Mouse (Mus musculus) midbrain, postnatal 0 days (tissue): ENCODE results near the gene Cep126. TPM values are rescaled to one million over a fixed set of nuclear protein-coding genes. Genes with fewer than 3 reads are reported as not detected.
A peak's percentile ranks its signal among the peaks of the same experiment; 100 is the strongest.

Experiments used
- ATAC-seq: fragments of 200-750 bp; cut with Nextera tagmentation; 2 replicates; pipeline ENCODE4 v1.8.0; 2017; ENCODE audit warnings: moderate number of reproducible peaks, mild to moderate bottlenecking, moderate TSS enrichment, moderate library complexity; ENCODE audit not compliant: low FRiP score
- DNase-seq: peaks from one replicate; pipeline ENCODE4 v3.0.0-alpha.2; 2015; ENCODE audit warnings: low spot score
- H3K27ac ChIP-seq: fragments of 300-500 bp; sonication (generic); 2 replicates; pipeline ENCODE4 v1.5.1; 2014; ENCODE audit warnings: low read depth, mild to moderate bottlenecking, low read length, mixed read lengths
- H3K27me3 ChIP-seq: fragments of 300-500 bp; sonication (generic); 2 replicates; pipeline ENCODE4 v1.6.1; 2014; ENCODE audit warnings: low read length, control low read depth, mixed read lengths; ENCODE audit not compliant: insufficient read depth
- H3K36me3 ChIP-seq: fragments of 300-500 bp; sonication (generic); 2 replicates; pipeline ENCODE4 v1.6.1; 2014; ENCODE audit warnings: low read length, control low read depth, mixed read lengths; ENCODE audit not compliant: insufficient read depth
- H3K4me1 ChIP-seq: fragments of 300-500 bp; sonication (generic); 2 replicates; pipeline ENCODE4 v1.6.1; 2014; ENCODE audit warnings: mild to moderate bottlenecking, control low read depth, antibody characterized with exemption, low read length, mixed read lengths; ENCODE audit not compliant: insufficient read depth
- H3K4me2 ChIP-seq: fragments of 300-500 bp; sonication (generic); 2 replicates; pipeline ENCODE4 v1.6.1; 2014; ENCODE audit warnings: low read depth, mild to moderate bottlenecking, low read length, mixed read lengths; ENCODE audit not compliant: poor library complexity, severe bottlenecking
- H3K4me3 ChIP-seq: fragments of 300-500 bp; sonication (generic); 2 replicates; pipeline ENCODE4 v1.5.1; 2014; ENCODE audit warnings: low read depth, mild to moderate bottlenecking, low read length, moderate library complexity
- H3K9ac ChIP-seq: fragments of 300-500 bp; sonication (generic); replicated peaks from 2 replicates; pipeline ENCODE4 v1.6.1; 2014; ENCODE audit warnings: mild to moderate bottlenecking, low read length, moderate library complexity, mixed read lengths; ENCODE audit not compliant: poor library complexity, severe bottlenecking
- H3K9me3 ChIP-seq: fragments of 300-500 bp; sonication (generic); 2 replicates; pipeline ENCODE4 v1.6.1; 2016; ENCODE audit warnings: low read length, control low read depth
- CTCF ChIP-seq: IDR thresholded peaks from 2 replicates; pipeline ENCODE4 v1.5.1; 2016; ENCODE audit warnings: antibody characterized with exemption, mild to moderate bottlenecking
- WGBS: fragments of 180-500 bp; shearing (Covaris S2); extraction: QIAGEN DNeasy Blood & Tissue Kit; methylation state at CpG from one replicate; pipeline ENCODE4 v1.1.7; 2014; 5-methylcytosine and 5-hydroxymethylcytosine counted together
- polyA plus RNA-seq: library from polyadenylated mRNA; unstranded; fragments of >200 nt; fragmentation: Nextera tagmentation; extraction: Ambion mirVana; gene quantifications from 2 replicates; pipeline ENCODE4 v1.2.1, GENCODE M21; 2015
- total RNA-seq: library from RNA; depleted of rRNA; stranded (reverse); fragments of >200 nt; gene quantifications from 2 replicates; pipeline ENCODE4 v1.2.3, GENCODE M21; 2014

The Cep126 gene
- total and polyA plus RNA-seq, 2 experiments from 2014 or later: 2.6 to 5.4 TPM

- H3K4me3 ChIP-seq: no peak overlapping the region
- DNase-seq (peak; percentile 9), ATAC-seq (no peak)
- H3K27me3 ChIP-seq: no peaks in the 10 kb centered on the region
- no peak overlapping the region for H3K9ac ChIP-seq
- no peak overlapping the region for H3K4me2 ChIP-seq
- H3K36me3 ChIP-seq: no peaks in the 10 kb centered on the region
- H3K27ac ChIP-seq: no peak overlapping the region
- no peaks in the 10 kb centered on the region for H3K9me3 ChIP-seq
- WGBS: 87% methylated on average over 8 of the region's 8 CpGs
- TF ChIP-seq CTCF: no peak
- H3K4me1 ChIP-seq: no peaks in the 10 kb centered on the region
These were observed 10.6 kb downstream of the Cep126 start for GRCm38 (mm10) chr9:8123495-8123894.

- no peak for DNase-seq
- H3K27ac ChIP-seq: no peak overlapping the region
- no peaks in the 10 kb centered on the region for H3K4me1 ChIP-seq
- no peaks in the 10 kb centered on the region for H3K27me3 ChIP-seq
- no peak overlapping the region for H3K4me3 ChIP-seq
- 97% methylated on average over 5 of the region's 5 CpGs for WGBS
- H3K4me2 ChIP-seq: no peak overlapping the region
- ATAC-seq: no peak
- H3K9ac ChIP-seq: no peak overlapping the region
- no peaks in the 10 kb centered on the region for H3K36me3 ChIP-seq
- H3K9me3 ChIP-seq: no peaks in the 10 kb centered on the region
- no peak for TF ChIP-seq CTCF
These were observed 19.6 kb downstream of the Cep126 start for GRCm38 (mm10) chr9:8114516-8114915.

DNA sequence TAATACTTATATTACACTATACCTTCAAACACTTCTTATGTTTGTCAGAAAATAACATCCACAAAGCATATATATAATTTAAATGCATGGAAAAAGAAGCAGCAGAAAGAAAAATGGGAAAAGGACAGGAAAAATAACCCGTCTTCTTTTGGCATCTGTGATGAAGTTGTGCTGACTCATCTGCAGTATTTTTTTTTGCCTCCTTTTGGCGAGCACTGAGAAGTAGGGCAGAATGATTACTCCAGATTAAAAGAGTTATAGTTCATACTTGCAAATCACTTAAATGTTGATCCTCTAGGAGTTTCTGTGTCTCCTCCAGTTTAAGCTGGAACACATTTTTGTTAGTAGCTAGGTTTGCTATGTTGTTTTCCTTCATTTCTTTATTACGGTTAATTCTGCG lies 31.0 kb downstream of the Cep126 start:
- Histone ChIP-seq H3K27me3 (no peaks in the 10 kb centered on the region), H3K36me3 (peaks cover 2% of the 10 kb centered on the region; the same call in 1 of the 2 replicates), H3K4me1 (no peaks in the 10 kb centered on the region), H3K9me3 (no peaks in the 10 kb centered on the region), H3K4me3 (no peak overlapping the region), H3K4me2 (no peak overlapping the region), H3K27ac (no peak overlapping the region), H3K9ac (no peak overlapping the region)
- DNase-seq (no peak), ATAC-seq (no peak)
- TF ChIP-seq CTCF: no peak
- 88% methylated on average over 4 of the region's 4 CpGs for WGBS

DNA sequence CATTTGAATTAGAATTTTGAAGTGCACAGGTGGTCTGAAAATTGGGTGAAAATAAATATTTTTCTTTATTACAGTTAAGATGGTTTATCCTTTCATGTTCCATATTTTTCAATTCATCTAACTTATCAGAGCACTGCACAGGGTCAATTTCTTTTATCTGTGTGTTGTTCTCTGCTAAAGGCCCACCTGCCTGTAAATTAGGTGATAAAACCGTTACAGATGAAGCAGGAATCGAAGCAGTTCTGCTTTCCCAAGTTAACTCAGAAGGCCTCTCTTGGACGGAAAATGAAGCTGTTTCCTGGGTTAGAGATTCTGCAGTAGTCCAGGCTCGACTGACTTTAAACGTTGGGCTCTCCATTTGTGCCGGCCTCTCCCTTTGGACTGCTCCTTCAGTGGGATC lies 33.1 kb downstream of the Cep126 start:
- Histone ChIP-seq H3K36me3 (peaks cover 2% of the 10 kb centered on the region; the same call in 1 of the 2 replicates), H3K4me2 (no peak overlapping the region), H3K9ac (no peak overlapping the region), H3K9me3 (no peaks in the 10 kb centered on the region), H3K27me3 (no peaks in the 10 kb centered on the region), H3K27ac (no peak overlapping the region), H3K4me1 (no peaks in the 10 kb centered on the region), H3K4me3 (no peak overlapping the region)
- WGBS: 89% methylated on average over 6 of the region's 6 CpGs
- no peak for TF ChIP-seq CTCF
- DNase-seq: no peak
- ATAC-seq: no peak

DNA sequence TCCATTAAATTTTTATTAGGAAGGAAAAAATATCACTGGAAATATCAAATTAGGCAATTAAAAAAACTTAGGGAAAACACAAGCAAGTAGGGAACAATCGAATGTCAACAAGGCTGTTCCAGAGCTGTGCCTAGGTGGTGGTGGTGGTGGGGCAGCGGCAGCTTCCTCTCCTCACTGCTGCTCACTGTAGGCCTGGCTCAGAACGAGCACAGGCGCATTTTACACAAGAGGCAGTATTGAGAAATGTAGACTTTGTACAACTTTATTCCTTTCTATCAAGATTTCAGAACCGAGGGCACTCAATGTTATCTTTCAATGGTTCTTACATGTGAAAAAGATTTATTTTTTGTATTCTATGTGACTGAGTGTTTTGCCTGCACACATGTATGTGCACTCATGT lies 55.2 kb downstream of the Cep126 start:
- no peak for TF ChIP-seq CTCF

DNA sequence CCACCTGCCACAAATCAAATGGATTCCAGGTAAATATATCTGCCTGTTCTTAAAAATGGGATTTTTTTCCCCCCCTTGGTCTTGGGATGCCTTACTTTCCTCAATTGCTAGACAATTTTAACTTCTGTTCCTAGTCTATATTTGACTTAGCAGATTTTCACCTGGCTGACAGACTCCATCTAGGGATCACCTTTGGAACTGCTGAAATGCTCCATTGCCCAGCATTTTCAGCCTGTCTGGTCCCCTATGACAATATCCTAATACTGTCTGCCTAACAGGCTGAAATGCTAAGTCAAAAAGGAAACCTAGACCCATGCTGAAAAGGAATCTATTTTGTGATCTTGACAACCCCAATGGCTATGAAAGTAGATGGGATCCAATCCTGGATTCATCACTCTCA lies 59.7 kb downstream of the Cep126 start:
- no peak overlapping the region for H3K9ac ChIP-seq
- no peak overlapping the region for H3K27ac ChIP-seq
- no peaks in the 10 kb centered on the region for H3K27me3 ChIP-seq
- no peaks in the 10 kb centered on the region for H3K4me1 ChIP-seq
- peak; percentile 39; the same call in 1 of the 2 replicates for ATAC-seq
- no peaks in the 10 kb centered on the region for H3K9me3 ChIP-seq
- no peak overlapping the region for H3K4me2 ChIP-seq
- peak; percentile 74 for TF ChIP-seq CTCF
- no peak overlapping the region for H3K4me3 ChIP-seq
- H3K36me3 ChIP-seq: peaks cover 6% of the 10 kb centered on the region
- DNase-seq: peak; percentile 46

More for the DNA sequence above, 55.2 kb downstream of the Cep126 start:
- Histone ChIP-seq H3K4me3 (no peak overlapping the region), H3K27me3 (no peaks in the 10 kb centered on the region), H3K9ac (no peak overlapping the region), H3K27ac (no peak overlapping the region), H3K4me2 (no peak overlapping the region), H3K9me3 (no peaks in the 10 kb centered on the region), H3K4me1 (no peaks in the 10 kb centered on the region), H3K36me3 (peaks cover 6% of the 10 kb centered on the region)
- ATAC-seq (no peak), DNase-seq (no peak)
- WGBS: 90% methylated on average over 5 of the region's 5 CpGs
